Mouse (Mus musculus) liver, adult (tissue): ENCODE results near the gene Dcst1.
A peak's percentile ranks its signal among the peaks of the same experiment; 100 is the strongest.

ENCODE experiments used
- GATA4 ChIP-seq: IDR thresholded peaks from 2 replicates; pipeline ENCODE4 v1.6.1; 2014; ENCODE audit warnings: mild to moderate bottlenecking, low read length; ENCODE audit not compliant: insufficient replicate concordance

Dcst1 gene

GRCm38 (mm10) chr3:89365153-89365485 lies at the start of gene Dcst1:
TSS of gene Dcst1 (minus strand) at chr3:89365253.
- no peak for TF ChIP-seq GATA4

GRCm38 (mm10) chr3:89411490-89412393 lies 46.7 kb upstream of the Dcst1 start, which contains the start of gene Flad1:
TSS of gene Flad1 (minus strand) at chr3:89411870.
- peak; percentile 49; the same call in 1 of the 2 replicates for TF ChIP-seq GATA4

GRCm38 (mm10) chr3:89410864-89411263 lies 45.8 kb upstream of the Dcst1 start:
- no peak for TF ChIP-seq GATA4

- TF ChIP-seq GATA4, result no peak
Measured at GRCm38 (mm10) chr3:89409701-89410100, 44.6 kb upstream of the Dcst1 start.

GRCm38 (mm10) chr3:89408448-89408847 lies 43.4 kb upstream of the Dcst1 start:
- TF ChIP-seq GATA4, result no peak

GRCm38 (mm10) chr3:89406887-89407286 lies 41.8 kb upstream of the Dcst1 start:
- TF ChIP-seq GATA4, result no peak

- TF ChIP-seq GATA4, result no peak
Measured at GRCm38 (mm10) chr3:89402693-89403092, 37.6 kb upstream of the Dcst1 start, which contains the start of gene Lenep. TSS of gene Lenep (minus strand) at chr3:89402793.

- no peak for TF ChIP-seq GATA4
Measured at GRCm38 (mm10) chr3:89401329-89401728, 36.3 kb upstream of the Dcst1 start.

GRCm38 (mm10) chr3:89396654-89397005 lies 31.6 kb upstream of the Dcst1 start:
- TF ChIP-seq GATA4, result no peak

- no peak; the same call in 1 of the 2 replicates for TF ChIP-seq GATA4
Measured at GRCm38 (mm10) chr3:89395806-89396653, 31.0 kb upstream of the Dcst1 start.

- TF ChIP-seq GATA4, result no peak
Measured at GRCm38 (mm10) chr3:89395419-89395805, 30.4 kb upstream of the Dcst1 start.

- peak; percentile 62; the same call in 1 of the 2 replicates for TF ChIP-seq GATA4
Measured at GRCm38 (mm10) chr3:89394894-89395256, 29.8 kb upstream of the Dcst1 start.

GRCm38 (mm10) chr3:89394006-89394893 lies 29.2 kb upstream of the Dcst1 start, which contains the start of gene Zbtb7b:
TSS of gene Zbtb7b (minus strand) at chr3:89394776.
- TF ChIP-seq GATA4, result no peak

- TF ChIP-seq GATA4, result peak; percentile 58; the same call in 1 of the 2 replicates
Measured at GRCm38 (mm10) chr3:89393605-89394004, 28.6 kb upstream of the Dcst1 start.

GRCm38 (mm10) chr3:89392871-89393311 lies 27.8 kb upstream of the Dcst1 start:
- TF ChIP-seq GATA4, result no peak
